Mouse (Mus musculus) olfactory bulb, adult 2 months (tissue): ENCODE data around the gene Srgap2. TPM values are rescaled to one million over a fixed set of nuclear protein-coding genes. Genes with fewer than 3 reads are reported as not detected.

ENCODE experiments used
- H3K27ac ChIP-seq: fragments of 200-500 bp; 2 replicates; pipeline ENCODE4 v1.5.1; 2012; ENCODE audit warnings: low read depth, low read length; ENCODE audit not compliant: insufficient read depth
- H3K4me1 ChIP-seq: fragments of 200-500 bp; 2 replicates; pipeline ENCODE4 v1.6.1; 2012; ENCODE audit warnings: low read length; ENCODE audit not compliant: control insufficient read depth, insufficient read depth
- H3K4me3 ChIP-seq: fragments of 200-500 bp; 2 replicates; pipeline ENCODE4 v1.5.1; 2012; ENCODE audit warnings: mild to moderate bottlenecking, low read depth, low read length, moderate library complexity; ENCODE audit not compliant: insufficient read depth
- CTCF ChIP-seq: fragments of 200-500 bp; IDR thresholded peaks from 2 replicates; pipeline ENCODE4 v1.5.1; 2012; ENCODE audit warnings: low read depth, mild to moderate bottlenecking, low read length, moderate library complexity; ENCODE audit not compliant: insufficient read depth
- POLR2A ChIP-seq: fragments of 200-500 bp; IDR thresholded peaks from 2 replicates; pipeline ENCODE4 v1.6.1; 2012; ENCODE audit warnings: mild to moderate bottlenecking, low read depth, low read length, moderate library complexity; ENCODE audit not compliant: insufficient read depth
- WGBS: fragments of 180-500 bp; shearing (Covaris S2); methylation state at CpG from one replicate; pipeline ENCODE4 v1.1.7; 2018; 5-methylcytosine and 5-hydroxymethylcytosine counted together
- polyA plus RNA-seq: library from polyadenylated mRNA; stranded (reverse); fragments of >200 nt; gene quantifications from 2 replicates; pipeline ENCODE4 v1.2.4, GENCODE M21; 2012; ENCODE audit warnings: low replicate concordance; ENCODE audit not compliant: missing spikeins, insufficient read depth, insufficient read length

Gene Srgap2
- polyA plus RNA-seq, 1 experiment = not detected

DNA sequence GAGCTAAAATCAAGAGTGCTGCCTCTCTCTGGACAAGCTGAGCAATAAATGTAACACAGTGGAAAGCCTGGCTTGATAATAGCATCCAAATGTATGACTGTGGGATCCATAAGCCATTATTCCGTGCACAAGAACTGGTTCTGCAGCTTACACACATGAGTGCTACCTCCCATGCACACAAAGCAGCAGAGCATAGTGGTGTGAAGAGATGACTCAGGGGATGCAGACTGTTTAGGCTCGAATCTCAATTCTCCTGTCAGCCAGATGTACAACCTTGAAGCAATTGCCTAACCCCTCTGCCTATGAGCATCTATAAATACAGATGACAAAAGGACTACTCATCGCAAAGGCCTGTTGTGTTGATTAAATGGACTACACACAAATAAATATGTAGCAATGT lies 126.3 kb downstream of the Srgap2 start:
- H3K4me1 ChIP-seq = no peaks in the 10 kb centered on the region
- 54% methylated on average over 3 of the region's 3 CpGs for WGBS
- TF ChIP-seq CTCF = no peak
- TF ChIP-seq POLR2A = no peak
- H3K4me3 ChIP-seq = no peak overlapping the region
- no peak overlapping the region for H3K27ac ChIP-seq

DNA sequence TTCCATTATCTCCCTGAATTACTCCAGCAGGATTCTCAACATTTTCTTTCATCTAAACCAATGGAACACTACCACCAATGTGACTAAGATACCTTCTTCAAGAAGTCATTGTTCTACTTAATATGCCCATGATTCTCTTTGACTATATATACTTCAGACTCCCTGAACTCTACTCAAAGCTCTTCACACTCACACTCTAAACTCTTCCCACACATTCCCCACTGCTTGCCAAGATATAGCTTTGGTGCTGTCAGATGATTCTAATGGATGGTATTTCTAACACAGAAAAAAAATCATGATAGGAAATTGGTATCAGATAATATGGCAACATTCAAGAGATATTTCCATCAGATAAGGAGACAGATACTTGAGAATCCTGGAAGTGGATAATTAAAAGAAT lies 129.0 kb downstream of the Srgap2 start:
- Histone ChIP-seq H3K4me1 (no peaks in the 10 kb centered on the region), H3K27ac (no peak overlapping the region), H3K4me3 (no peak overlapping the region)
- TF ChIP-seq CTCF = no peak

GRCm38 (mm10) chr1:131384406-131384805 lies 142.7 kb downstream of the Srgap2 start:
- 29% methylated on average over 3 of the region's 3 CpGs for WGBS
- H3K27ac ChIP-seq = no peak overlapping the region
- H3K4me3 ChIP-seq = no peak overlapping the region
- TF ChIP-seq CTCF = no peak
- no peak for TF ChIP-seq POLR2A
- H3K4me1 ChIP-seq = no peaks in the 10 kb centered on the region; the same call in 1 of the 2 replicates

GRCm38 (mm10) chr1:131382184-131382583 lies 145.0 kb downstream of the Srgap2 start:
- TF ChIP-seq POLR2A (no peak), CTCF (no peak)
- Histone ChIP-seq H3K4me3 (no peak overlapping the region), H3K27ac (no peak overlapping the region), H3K4me1 (no peaks in the 10 kb centered on the region; the same call in 1 of the 2 replicates)
- 94% methylated on average over 2 of the region's 2 CpGs for WGBS

- TF ChIP-seq CTCF (no peak), POLR2A (no peak)
- Histone ChIP-seq H3K4me1 (no peaks in the 10 kb centered on the region; the same call in 1 of the 2 replicates), H3K27ac (no peak overlapping the region), H3K4me3 (no peak overlapping the region)
- 53% methylated on average over 1 of the region's 1 CpGs for WGBS
Measured at GRCm38 (mm10) chr1:131380254-131380653, 146.9 kb downstream of the Srgap2 start.

- TF ChIP-seq POLR2A (no peak), CTCF (no peak)
- no peaks in the 10 kb centered on the region; the same call in 1 of the 2 replicates for H3K4me1 ChIP-seq
- H3K4me3 ChIP-seq = no peak overlapping the region
- 11% methylated on average over 1 of the region's 1 CpGs for WGBS
- no peak overlapping the region for H3K27ac ChIP-seq
Measured at GRCm38 (mm10) chr1:131378914-131379474, 148.2 kb downstream of the Srgap2 start.

DNA sequence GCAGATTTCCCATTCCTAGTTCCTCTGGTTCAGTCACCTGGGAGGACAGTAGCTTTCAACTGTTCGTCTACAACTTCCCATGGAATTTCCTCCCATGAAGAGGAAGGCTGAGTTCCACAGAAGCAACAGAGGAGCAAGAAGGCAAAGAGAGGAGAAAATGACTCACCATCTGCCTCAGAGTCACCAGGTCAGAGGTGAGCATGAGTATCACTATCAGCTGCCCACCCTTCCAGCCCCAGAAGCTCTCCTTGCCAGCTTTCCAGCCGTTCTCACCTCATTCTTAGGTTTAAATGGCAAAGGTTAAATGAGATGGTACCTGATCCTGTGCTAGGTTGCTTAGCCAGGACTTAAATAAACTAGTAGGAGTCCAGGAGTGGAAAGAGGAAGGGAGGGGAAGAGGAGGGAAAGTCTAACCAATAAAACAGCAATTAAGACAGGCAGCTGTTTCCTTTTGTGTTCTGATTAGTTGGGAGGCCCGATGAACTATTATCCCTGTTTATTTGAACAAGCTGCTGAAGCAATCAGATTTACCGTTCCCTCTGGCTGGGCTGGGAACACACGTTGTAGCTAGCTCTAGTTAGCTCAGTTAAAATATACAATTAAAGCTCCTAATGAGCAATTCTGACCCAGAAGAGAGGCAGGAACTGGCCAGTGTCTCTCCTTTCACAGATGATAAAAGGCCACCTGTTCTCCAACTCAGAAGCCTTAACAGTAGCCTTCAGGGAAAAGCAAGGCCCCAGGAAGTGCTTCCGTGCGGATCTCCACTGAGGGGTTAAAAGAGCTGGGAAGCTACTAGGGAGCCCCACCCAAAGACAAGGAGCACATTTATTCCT lies 148.9 kb downstream of the Srgap2 start:
- Histone ChIP-seq H3K4me3 (no peak overlapping the region), H3K4me1 (no peaks in the 10 kb centered on the region; the same call in 1 of the 2 replicates), H3K27ac (no peak overlapping the region)
- TF ChIP-seq POLR2A (no peak), CTCF (no peak)
- WGBS = 36% methylated on average over 7 of the region's 7 CpGs

GRCm38 (mm10) chr1:131365832-131366231 lies 161.3 kb downstream of the Srgap2 start:
- WGBS = 77% methylated on average over 1 of the region's 1 CpGs
- no peak overlapping the region for H3K4me3 ChIP-seq

DNA sequence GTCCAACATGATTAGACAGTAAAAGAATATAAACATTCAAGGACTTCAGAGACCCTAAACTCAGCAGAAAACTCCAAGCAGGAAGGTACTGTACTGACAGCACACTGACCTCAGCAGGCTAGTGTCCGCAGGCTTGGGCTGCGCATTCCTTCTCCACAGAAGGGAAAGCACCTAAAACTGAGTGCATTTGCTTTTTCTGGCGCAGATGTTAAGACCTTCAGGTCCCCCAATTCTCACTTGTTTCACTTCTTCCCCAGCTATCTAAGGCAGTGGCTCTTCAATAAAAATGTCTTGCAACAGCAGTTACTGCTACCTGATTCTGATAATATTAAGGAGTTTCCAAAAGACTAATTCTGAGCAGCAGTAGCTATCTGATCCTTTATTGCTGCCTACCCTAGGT lies 162.7 kb downstream of the Srgap2 start:
- 84% methylated on average over 3 of the region's 3 CpGs for WGBS
- Histone ChIP-seq H3K27ac (no peak overlapping the region), H3K4me3 (no peak overlapping the region), H3K4me1 (no peaks in the 10 kb centered on the region)
- no peak for TF ChIP-seq CTCF
- TF ChIP-seq POLR2A = no peak

More at GRCm38 (mm10) chr1:131365832-131366231, 161.3 kb downstream of the Srgap2 start:
- no peak overlapping the region for H3K27ac ChIP-seq
- H3K4me1 ChIP-seq = no peaks in the 10 kb centered on the region
- TF ChIP-seq CTCF = no peak
- no peak for TF ChIP-seq POLR2A

GRCm38 (mm10) chr1:131363887-131364286 lies 163.3 kb downstream of the Srgap2 start:
- H3K27ac ChIP-seq = no peak overlapping the region
- H3K4me1 ChIP-seq = no peaks in the 10 kb centered on the region
- no peak overlapping the region for H3K4me3 ChIP-seq
- TF ChIP-seq CTCF (no peak), POLR2A (no peak)
- WGBS = 59% methylated on average over 3 of the region's 3 CpGs
